Mouse (Mus musculus) testis, adult 10 weeks (tissue): Measurements from ENCODE around the gene Iyd. TPM values are rescaled to one million over a fixed set of nuclear protein-coding genes. Genes with fewer than 3 reads are reported as not detected.

Source experiments
- polyA plus RNA-seq: library from polyadenylated mRNA; stranded (reverse); fragments of 350-450 nt; fragmentation: Illumina TruSeq; extraction: RNeasy Lipid Tissue Mini Kit (QIAGEN cat#74804); gene quantifications from one replicate; pipeline ENCODE4 v1.2.3, GENCODE M21; 2014; ENCODE audit warnings: low read depth, low replicate concordance

Iyd gene
- polyA plus RNA-seq: 0.22 TPM

GRCm38 (mm10) chr10:3540003-3540827 lies at the start of gene Iyd:
Iyd (plus strand) TSS chr10:3540240.

Other genes with a start within 250 kb of the Iyd start
- gene Ppp1r14c, start 174.2 kb upstream of the Iyd start, polyA plus RNA-seq: 0.78 TPM
- 13.7 TPM for gene Plekhg1, start 200.1 kb downstream of the Iyd start, polyA plus RNA-seq